Mouse (Mus musculus) spleen, adult 10 weeks (tissue): ENCODE measurements around the gene Myct1. TPM values are rescaled to one million over a fixed set of nuclear protein-coding genes. Genes with fewer than 3 reads are reported as not detected.

Source experiments
- polyA plus RNA-seq: library from polyadenylated mRNA; stranded (reverse); fragments of 350-450 nt; fragmentation: Illumina TruSeq; extraction: RNeasy Lipid Tissue Mini Kit (QIAGEN cat#74804); gene quantifications from one replicate; pipeline ENCODE4 v1.2.3, GENCODE M21; 2015; ENCODE audit warnings: low replicate concordance; ENCODE audit not compliant: insufficient read depth

Myct1 gene
- polyA plus RNA-seq, result 3.7 TPM

DNA sequence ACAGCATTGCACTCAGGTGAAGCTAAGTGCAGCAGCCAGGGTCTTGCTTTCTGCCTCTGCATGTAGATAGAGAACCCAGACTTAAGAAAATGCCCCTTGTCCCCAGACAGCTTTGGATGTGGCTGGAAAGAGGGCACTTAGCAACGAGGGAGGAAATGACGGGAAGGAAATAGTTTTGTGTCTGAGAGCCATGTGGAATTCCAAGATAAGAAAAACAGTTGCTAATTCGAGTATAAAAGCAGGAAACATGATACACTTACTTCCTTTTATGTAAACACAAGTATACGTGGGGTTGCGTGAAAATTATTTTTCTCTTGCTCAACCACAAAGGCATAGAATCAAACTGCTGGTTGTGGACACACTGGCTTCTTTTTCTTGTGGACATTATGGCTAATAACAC lies at the start of gene Myct1:
Gene Myct1 (plus strand): TSS at position 312 of the 400 bp plus-strand sequence.

GRCm38 (mm10) chr10:5551382-5551781 lies 42.2 kb upstream of the Myct1 start, which contains the start of gene Syne1:
Syne1 (minus strand) TSS chr10:5551482.

GRCm38 (mm10) chr10:5639112-5639511 lies 45.5 kb downstream of the Myct1 start, which contains the start of gene Vip:
Vip (plus strand) TSS chr10:5639218.

Other genes starting within 250 kb of the Myct1 start
- gene Syne1, start 42.3 kb upstream of the Myct1 start, polyA plus RNA-seq, result 26.0 TPM
- not detected for gene Vip, start 45.4 kb downstream of the Myct1 start, polyA plus RNA-seq
- 29.3 TPM for gene Fbxo5, start 211.8 kb downstream of the Myct1 start, polyA plus RNA-seq
- gene Mtrf1l, start 230.1 kb downstream of the Myct1 start, polyA plus RNA-seq, result 29.0 TPM